Mouse (Mus musculus) bone marrow macrophage, adult 2 months (primary cell): ENCODE data around the gene Palld. TPM values are rescaled to one million over a fixed set of nuclear protein-coding genes. Genes with fewer than 3 reads are reported as not detected.
A peak's percentile ranks its signal among the peaks of the same experiment; 100 is the strongest.

Experiments used
- H3K27ac ChIP-seq: 2 replicates; pipeline ENCODE4 v1.5.1; 2012; ENCODE audit warnings: low read depth, low read length; ENCODE audit not compliant: insufficient read depth
- H3K4me1 ChIP-seq: 2 replicates; pipeline ENCODE4 v1.6.1; 2012; ENCODE audit warnings: low read length; ENCODE audit not compliant: control insufficient read depth, insufficient read depth
- H3K4me3 ChIP-seq: 2 replicates; pipeline ENCODE4 v1.5.1; 2012; ENCODE audit warnings: mild to moderate bottlenecking, low read length, moderate library complexity; ENCODE audit not compliant: insufficient read depth
- CTCF ChIP-seq: IDR thresholded peaks from 2 replicates; pipeline ENCODE4 v1.5.1; 2012; ENCODE audit warnings: low read depth, mild to moderate bottlenecking, low read length, moderate library complexity
- POLR2A ChIP-seq: IDR thresholded peaks from 2 replicates; pipeline ENCODE4 v1.6.1; 2012; ENCODE audit warnings: mild to moderate bottlenecking, low read depth, low read length, borderline replicate concordance
- polyA plus RNA-seq: library from polyadenylated mRNA; stranded (reverse); fragments of >200 nt; gene quantifications from 2 replicates; pipeline ENCODE4 v1.2.4, GENCODE M21; 2012; ENCODE audit not compliant: missing spikeins, insufficient read depth, insufficient read length

Palld gene
- polyA plus RNA-seq, 1 experiment: 6.4 TPM

DNA sequence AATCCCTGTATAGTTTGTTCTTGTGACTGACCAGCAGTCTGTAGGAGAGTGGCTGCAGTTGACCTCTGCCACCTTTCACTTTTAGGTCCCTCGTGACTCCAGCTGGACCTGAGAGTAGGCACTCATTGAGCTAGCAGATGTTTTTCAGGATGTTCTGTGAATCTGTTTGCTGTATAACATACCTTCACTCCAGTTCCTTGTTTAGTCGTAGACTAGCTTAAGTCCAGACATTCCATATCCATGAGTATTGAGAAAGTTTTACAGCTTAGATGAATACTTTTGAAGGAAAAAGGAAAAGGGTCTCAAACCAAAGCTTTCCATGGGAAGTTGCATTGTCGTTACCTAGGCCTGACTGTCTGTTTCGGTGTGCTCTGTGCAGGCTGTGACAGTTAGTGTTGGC is 405.4 kb downstream of the Palld start:
- no peak for TF ChIP-seq POLR2A
- TF ChIP-seq CTCF: no peak
- H3K4me3 ChIP-seq: no peak overlapping the region
- H3K4me1 ChIP-seq: 0 out of 2 replicates have a peak, but pooled peaks cover 3% of the 10 kb centered on the region
- no peak overlapping the region for H3K27ac ChIP-seq

DNA sequence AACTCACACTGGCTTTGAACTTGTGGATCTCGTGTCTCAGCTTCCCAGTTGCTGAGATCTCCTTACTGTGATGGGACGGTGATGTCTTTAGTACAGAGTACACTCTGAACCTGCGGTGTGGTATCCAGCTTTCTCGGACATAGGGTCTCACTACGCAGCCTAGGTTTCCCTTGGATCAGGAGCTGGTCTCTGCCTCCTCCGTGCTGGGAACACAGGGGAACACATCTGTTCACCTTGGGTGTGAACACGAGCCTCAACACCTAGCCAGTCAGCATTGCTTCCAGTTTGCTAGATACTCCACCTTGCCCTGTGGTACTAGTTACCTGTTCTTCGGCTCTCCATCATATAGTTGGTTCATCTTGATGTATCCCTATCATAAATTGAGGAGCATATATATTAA is 413.9 kb downstream of the Palld start:
- Histone ChIP-seq H3K4me3 (peak overlapping the region; percentile 69), H3K4me1 (peaks cover 3% of the 10 kb centered on the region), H3K27ac (no peak overlapping the region)
- no peak for TF ChIP-seq CTCF
- no peak for TF ChIP-seq POLR2A

DNA sequence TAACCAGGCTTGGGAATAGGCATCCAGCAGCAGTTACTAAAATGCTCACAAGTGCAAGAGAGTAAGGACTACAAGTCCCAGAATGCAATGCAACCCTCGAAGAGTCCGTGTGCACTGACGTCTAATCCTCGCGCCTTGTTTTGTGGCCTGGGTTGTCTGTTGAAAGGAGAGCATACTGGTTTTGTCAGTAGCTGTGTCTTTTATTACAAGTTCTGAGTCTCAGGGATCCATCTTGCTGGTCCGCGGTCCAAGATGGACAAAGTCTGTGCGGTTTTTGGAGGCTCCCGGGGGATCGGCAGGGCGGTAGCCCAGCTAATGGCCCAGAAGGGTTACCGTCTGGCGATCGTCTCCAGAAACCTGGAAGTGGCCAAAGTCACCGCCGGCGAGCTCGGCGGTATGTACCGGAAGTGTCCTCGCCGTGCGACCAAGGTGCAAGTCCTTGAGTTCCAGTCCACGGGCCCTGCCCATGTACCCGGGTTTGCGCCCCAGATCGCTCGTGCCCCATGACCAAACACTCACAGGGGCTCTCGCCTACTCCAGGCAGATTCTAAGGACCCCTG is 414.8 kb downstream of the Palld start, which contains the start of gene Cbr4:
Cbr4 (plus strand) TSS at position 138 of the 560 bp plus-strand sequence.
- Histone ChIP-seq H3K4me3 (peak within 1 kb of the TSS; percentile 69), H3K4me1 (peaks cover 3% of the 10 kb centered on the region), H3K27ac (peak within 1 kb of the TSS; percentile 84)
- no peak for TF ChIP-seq POLR2A
- no peak for TF ChIP-seq CTCF

DNA sequence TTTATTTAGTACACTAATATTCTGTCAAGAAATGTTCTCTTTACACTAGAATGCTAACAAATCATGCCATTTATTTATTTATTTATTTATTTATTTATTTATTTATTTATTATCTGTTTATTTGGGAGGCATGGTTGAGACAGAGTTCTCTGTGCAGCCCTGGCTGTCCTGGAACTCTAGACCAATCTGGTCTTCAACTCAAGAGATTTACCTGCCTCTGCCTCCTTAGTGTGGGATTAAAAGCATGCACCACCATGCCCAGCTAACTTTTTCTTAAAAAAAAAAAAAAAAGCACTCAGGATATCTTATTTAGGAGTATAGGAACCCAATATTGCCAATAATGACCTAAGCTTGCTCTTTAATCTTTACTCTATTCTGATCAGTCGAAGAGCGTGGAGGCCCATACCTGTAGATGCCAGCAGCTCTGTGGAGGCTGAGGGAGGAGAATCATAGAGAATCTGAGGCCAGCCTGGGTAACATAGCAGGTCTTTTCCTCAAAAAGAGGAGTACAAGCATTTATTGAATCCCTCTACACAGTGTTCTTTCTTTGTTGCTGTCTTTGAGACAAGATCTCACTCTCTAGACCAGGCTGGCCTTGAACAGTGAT is 415.5 kb downstream of the Palld start:
- Histone ChIP-seq H3K4me1 (peaks cover 3% of the 10 kb centered on the region), H3K27ac (no peak overlapping the region), H3K4me3 (no peak overlapping the region)
- no peak for TF ChIP-seq CTCF
- TF ChIP-seq POLR2A: no peak

DNA sequence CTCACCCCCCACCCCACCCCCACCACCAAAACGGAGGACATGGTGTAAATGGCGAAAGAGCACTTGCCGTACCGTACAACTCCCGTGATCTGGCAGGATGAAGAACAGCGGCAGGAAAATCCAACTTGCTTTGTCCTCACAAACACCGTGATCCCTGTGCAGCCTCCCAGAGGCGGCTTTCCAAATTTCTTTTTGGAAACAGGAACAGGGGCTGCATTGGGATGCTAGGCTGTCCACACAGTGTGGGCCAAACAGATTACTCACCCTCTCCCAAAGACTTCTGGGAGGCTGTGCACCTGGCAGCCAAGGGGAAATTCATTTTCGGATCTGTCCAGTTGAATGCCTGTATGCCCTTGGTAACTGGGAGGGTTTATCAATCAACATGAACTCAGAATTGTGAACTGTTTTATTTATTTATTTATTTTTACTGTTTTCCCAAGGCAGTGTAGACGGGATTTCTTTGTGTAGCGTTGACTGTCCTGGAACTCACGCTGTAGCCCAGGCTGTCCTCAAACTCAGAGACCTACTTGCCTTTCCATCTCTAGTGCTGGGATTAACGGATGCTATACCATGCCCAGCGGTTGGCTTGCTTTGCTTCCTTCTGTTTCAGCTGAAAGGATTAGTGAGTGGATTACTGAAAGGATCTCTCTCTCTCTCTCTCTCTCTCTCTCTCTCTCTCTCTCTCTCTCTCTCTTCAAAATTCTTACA is 422.1 kb downstream of the Palld start:
- Histone ChIP-seq H3K4me1 (no peaks in the 10 kb centered on the region), H3K4me3 (no peak overlapping the region), H3K27ac (no peak overlapping the region)
- TF ChIP-seq CTCF (no peak), POLR2A (no peak)

DNA sequence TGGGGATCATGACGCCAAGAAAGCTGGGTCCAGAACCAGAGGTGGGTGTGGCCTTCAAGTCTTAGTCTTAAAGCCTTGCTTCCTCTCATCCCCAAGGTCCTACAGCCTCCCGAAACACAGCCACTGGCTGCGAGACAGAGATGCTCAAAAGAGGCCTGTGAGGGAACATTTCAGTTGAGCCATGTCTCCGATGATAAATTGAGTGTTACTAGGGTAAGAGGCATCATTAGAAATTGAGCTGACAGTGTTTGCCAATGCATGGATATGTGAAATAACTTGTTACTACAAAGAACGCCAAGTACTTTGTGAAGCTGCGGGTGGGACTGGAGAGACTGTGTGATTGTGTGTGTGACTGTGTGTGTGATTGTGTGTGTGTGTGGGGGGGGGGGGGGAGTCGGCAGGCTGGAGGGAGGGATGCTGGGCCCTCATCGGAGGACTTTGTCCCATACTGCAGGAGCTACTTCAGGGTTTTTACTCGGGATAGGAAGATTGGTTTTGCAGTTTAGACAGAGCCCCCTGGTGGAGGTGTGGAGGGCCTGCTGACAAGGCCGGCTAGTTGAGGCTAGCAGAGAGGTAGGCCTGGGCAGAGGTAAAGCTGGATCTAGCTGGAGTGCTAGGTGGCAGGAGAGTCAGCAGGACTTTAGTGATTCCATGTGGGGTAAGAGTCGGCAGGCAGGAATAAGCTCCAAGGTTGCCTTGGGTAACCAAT is 422.8 kb downstream of the Palld start:
- H3K4me3 ChIP-seq: no peak overlapping the region
- TF ChIP-seq POLR2A (no peak), CTCF (peak; percentile 21; the same call in 1 of the 2 replicates)
- H3K27ac ChIP-seq: no peak overlapping the region
- no peaks in the 10 kb centered on the region for H3K4me1 ChIP-seq

DNA sequence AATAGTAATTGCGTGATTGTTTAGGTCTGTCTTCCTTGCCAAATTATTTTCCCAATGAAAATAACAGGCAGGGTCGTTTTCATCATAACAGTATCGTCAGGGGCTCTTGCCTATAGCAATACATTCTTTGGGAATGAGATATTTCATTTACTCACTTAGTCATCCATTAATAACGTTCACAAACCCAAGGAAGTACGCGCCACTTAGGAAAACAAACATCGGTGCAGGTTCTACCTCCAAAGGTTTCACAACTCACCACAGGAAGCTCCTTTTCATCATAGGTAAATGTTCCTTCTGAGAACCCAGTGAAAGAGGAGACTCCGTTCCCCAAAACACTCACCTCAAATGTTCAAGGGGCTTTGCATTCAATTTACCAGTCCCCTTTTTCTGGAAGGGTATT is 423.7 kb downstream of the Palld start:
- no peak overlapping the region for H3K27ac ChIP-seq

DNA sequence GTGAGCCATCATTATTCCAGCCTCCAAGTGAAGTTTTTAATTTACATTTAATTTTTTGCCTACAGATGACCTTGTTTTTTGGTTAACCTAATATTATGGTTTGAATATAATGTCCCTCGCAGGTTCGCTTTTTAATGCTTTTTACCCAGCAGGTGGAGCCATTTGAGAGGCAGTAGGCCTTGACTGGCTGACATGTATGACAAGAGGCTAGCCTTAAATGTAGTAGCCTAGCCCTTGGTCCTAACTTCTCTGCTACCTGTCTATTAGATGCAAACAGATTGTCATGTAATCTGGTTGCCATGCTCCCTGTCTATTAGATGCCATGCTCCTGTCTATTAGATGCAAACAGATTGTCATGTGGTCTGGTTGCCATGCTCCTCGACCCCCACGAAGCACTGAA is 424.3 kb downstream of the Palld start:
- no peak overlapping the region for H3K27ac ChIP-seq
- H3K4me1 ChIP-seq: no peaks in the 10 kb centered on the region
- H3K4me3 ChIP-seq: no peak overlapping the region
- TF ChIP-seq CTCF (no peak), POLR2A (no peak)

More for the DNA sequence above, 423.7 kb downstream of the Palld start:
- TF ChIP-seq POLR2A (no peak), CTCF (no peak)
- H3K4me1 ChIP-seq: no peaks in the 10 kb centered on the region
- no peak overlapping the region for H3K4me3 ChIP-seq

DNA sequence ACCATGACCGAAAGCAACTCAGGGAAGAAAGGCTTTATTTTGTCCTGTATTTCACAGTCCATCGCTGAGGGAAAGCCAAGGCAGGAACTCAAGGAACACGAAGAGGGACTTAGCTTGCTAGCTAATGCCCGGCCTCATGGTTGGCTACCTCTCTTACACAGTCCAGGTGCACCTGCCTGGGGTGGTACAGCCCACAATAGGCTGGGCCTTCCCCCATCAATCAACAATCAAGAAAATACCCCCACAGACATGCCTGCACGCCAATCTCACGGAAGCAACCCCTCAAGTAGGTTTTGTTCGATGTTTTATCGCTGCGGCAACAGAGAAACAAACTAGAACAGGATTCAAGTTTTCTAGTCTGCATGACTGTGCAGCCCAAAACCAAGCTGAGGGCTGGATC is 426.3 kb downstream of the Palld start:
- TF ChIP-seq POLR2A: no peak
- TF ChIP-seq CTCF: no peak

More for the DNA sequence above, 426.3 kb downstream of the Palld start:
- no peaks in the 10 kb centered on the region for H3K4me1 ChIP-seq
- H3K4me3 ChIP-seq: no peak overlapping the region
- H3K27ac ChIP-seq: no peak overlapping the region
